Mouse (Mus musculus) spleen, postnatal 10 days (tissue): ENCODE results near the gene Usp49.
A peak's percentile ranks its signal among the peaks of the same experiment; 100 is the strongest.

Source experiments
- DNase-seq, 2 experiments: peaks; one replicate each; pipeline ENCODE4 v3.0.0; 2021 to 2022; ENCODE audit warnings: low spot score in 2 of 2

The Usp49 gene

GRCm38 (mm10) chr17:47693671-47694441 is 63.4 kb downstream of the Usp49 start:
- DNase-seq = no peak

- DNase-seq = no peak
Observed at GRCm38 (mm10) chr17:47694442-47694502, 63.8 kb downstream of the Usp49 start, which contains the start of gene Gm21981. Gene Gm21981 (minus strand): TSS chr17:47694455.

GRCm38 (mm10) chr17:47694503-47695336 is 64.2 kb downstream of the Usp49 start, which contains the start of gene Prickle4:
Gene Prickle4 (minus strand): TSS chr17:47694736.
- peak; percentile 96 to 97 for DNase-seq

GRCm38 (mm10) chr17:47695337-47695710 is 64.8 kb downstream of the Usp49 start:
- no peak for DNase-seq

GRCm38 (mm10) chr17:47698156-47698555 is 67.7 kb downstream of the Usp49 start:
- no peak for DNase-seq

GRCm38 (mm10) chr17:47699055-47699454 is 68.6 kb downstream of the Usp49 start:
- DNase-seq = no peak

DNA sequence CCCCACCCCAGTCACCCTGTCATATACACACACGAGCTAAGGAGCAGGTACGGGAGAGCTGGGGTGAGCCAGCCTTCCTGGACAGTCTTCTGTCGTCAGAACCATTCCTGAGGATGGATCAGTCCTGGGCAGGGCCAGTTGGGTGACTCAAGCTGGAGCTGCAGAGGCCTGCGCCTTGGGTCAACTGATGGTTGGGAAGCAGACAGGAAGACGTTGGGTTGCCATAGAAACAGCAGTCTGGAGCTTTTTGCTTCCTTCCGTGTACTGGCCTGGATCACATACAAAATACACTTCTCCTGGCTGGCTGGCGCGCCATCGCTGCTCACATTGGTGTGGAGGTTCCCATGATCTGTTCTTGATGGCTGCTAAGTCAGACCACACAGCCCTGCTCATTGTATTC is 71.3 kb downstream of the Usp49 start:
- no peak for DNase-seq

GRCm38 (mm10) chr17:47702548-47703345 is 72.3 kb downstream of the Usp49 start:
- no peak for DNase-seq

GRCm38 (mm10) chr17:47703556-47703955 is 73.1 kb downstream of the Usp49 start:
- DNase-seq = no peak

DNA sequence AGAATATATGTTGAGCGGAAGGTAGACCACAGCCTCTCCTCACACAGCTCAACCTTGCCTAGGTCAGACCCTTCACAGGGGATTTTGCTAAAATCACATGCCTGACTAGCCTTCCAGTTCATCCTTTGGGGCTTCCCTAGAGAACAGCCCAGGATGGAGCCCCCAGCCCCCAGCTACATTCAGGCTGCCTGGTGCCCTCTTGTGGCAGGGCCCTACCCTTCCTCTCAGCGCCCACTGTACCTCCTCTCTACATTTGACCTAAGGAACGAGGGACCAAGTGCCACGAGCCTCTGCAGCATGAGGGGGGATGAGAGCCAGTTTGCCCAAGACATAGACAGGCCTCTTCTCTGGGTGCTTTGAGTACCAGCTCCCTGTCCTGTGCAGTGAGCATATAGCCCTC is 74.2 kb downstream of the Usp49 start:
- DNase-seq = peak in 1 of 2 experiments; percentile 34

- no peak for DNase-seq
Observed at GRCm38 (mm10) chr17:47706196-47706595, 75.7 kb downstream of the Usp49 start.

DNA sequence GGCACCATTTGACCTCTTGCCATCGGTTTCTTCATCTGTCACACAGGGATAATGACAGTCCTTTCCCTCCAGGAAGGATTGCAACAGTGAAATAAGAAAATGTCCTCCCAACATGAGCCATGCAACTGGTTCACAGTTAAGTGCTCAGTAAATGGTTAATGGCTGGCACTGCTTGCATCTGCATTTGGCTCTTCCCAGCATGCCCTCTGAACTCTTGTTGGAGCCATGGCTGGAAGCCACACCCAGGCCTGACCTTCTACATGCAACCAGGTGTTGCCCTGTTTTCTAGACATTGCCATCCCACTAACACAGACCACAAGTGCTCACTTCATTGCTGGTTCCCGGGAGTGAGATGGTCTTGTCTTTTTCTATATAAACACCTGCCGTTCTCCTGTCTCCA is 77.5 kb downstream of the Usp49 start:
- no peak for DNase-seq

GRCm38 (mm10) chr17:47708972-47709371 is 78.5 kb downstream of the Usp49 start:
- no peak for DNase-seq

DNA sequence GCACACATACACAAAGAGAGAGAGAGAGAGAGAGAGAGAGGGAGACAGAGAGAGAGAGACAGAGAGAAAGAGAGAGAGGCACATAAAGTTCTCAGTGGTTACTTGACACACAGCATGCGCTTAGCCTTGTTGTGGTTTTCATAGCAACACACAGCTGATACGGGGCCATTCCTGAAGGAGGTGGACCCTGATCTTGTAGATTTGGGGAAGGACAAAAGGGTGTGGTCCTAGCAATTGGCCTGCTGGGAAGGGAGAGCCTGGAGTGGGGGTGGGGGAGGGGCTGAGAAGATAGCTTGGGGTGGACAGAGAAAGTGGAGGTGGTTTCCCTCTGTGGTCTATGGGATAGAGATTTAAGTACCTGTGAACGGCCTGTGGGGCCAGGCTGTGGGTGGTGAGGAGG is 79.5 kb downstream of the Usp49 start:
- DNase-seq = no peak

DNA sequence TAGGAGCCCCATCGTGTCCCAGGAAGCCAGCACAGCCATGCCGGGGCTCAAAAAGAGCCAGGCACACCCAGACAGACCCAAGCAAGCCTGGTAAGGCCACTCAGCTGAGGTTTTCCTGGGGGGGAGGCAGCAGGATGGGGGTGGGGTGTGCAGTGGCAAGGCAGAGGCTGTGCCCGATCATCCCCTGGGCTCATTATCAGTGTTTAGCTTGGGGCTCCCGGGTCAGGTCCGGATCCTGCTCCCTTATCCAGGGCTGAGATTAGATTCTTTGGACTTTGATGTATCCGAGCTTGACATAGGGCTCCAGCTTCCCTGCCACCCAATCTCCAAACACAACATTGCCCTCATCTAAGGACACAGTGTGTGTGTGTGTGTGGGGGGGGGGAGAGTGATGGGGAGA is 81.4 kb downstream of the Usp49 start:
- no peak for DNase-seq

GRCm38 (mm10) chr17:47712889-47713571 is 82.5 kb downstream of the Usp49 start:
- DNase-seq = no peak

- no peak for DNase-seq
Observed at GRCm38 (mm10) chr17:47715037-47715436, 84.5 kb downstream of the Usp49 start.

- DNase-seq = no peak
Observed at GRCm38 (mm10) chr17:47721183-47721582, 90.7 kb downstream of the Usp49 start.

- DNase-seq = no peak
Observed at GRCm38 (mm10) chr17:47726566-47726965, 96.1 kb downstream of the Usp49 start, which contains the start of gene Pgc. Gene Pgc (plus strand): TSS chr17:47726842.

DNA sequence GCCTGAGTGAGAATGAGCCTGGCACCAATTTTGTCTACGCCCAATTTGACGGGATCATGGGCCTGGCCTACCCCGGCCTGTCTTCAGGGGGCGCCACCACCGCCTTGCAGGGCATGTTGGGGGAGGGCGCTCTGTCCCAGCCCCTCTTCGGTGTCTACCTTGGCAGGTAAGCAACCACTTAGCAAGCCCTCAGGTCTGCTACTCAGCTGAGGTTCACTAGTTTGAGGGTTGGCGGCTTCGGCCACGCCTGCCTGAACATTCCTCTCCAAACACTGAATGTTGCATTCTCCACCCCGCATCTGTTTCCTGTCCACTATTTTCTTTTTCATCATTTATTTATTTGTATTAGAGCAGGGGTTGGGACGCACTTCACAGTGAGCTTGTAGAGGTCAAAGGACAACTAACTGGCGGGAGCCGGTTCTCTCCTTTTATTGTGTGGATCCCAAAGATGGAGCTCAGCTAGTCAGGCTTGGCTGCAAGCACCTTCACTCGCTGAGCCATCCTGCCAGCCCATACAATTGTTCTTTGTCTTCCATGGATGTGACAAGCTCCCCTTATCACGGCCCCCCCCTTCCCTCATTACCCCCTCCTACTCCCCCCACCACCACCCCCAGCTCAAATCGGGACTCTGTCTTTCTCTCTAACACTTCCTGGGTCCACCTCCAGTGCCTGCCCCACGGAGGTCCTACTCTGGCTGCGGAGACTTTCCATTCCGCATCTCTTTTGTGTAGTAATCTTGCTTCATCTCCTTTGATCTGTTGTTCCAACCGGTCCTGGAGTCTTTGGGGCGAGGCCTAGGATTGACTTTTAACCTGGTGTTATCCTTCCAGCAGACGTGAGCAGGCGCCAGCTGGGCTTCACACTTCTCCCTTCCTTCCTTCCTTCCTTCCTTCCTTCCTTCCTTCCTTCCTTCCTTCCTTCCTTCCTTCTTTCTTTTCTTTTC is 100.4 kb downstream of the Usp49 start:
- DNase-seq = no peak

DNA sequence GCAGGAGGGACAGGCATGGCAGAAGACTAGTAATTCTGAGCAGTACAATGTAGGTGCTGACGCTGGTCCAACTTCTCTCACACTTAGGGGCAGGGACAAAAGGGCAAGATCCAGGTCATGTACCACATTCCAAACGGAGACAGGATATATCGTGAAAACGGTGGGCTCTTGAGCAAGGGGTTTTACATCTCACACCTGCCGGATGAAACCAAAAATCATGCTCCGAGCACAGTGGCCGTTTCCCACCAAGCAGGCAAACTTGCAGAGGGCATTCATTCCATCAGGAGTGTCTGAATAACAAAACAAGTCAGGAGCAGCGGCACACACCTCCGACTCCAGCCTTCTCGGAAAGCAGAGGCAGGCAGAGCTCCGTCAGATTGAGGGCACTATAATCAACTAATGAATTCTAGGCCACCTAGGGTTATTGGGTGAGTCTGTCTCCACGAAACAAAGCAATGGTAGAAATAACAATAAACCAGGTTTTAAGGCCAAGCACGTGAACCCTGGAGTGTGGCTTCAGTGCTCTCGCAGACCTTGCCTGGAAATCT is 105.1 kb downstream of the Usp49 start:
- no peak for DNase-seq
